11 mouse cellular contexts compared by ENCODE assay signal in the genomic region with DNA sequence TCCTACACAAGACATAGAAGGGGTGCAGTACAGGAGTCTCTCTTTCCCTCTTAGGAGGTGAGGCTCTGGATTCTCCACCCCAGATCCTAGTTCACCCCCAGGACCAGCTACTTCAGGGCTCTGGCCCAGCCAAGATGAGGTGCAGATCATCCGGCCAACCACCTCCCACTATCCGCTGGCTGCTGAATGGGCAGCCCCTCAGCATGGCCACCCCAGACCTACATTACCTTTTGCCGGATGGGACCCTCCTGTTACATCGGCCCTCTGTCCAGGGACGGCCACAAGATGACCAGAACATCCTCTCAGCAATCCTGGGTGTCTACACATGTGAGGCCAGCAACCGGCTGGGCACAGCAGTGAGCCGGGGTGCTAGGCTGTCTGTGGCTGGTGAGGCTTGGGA. TPM values are rescaled to one million over a fixed set of nuclear protein-coding genes. Genes with fewer than 3 reads are reported as not detected.
DNase-seq lines count a peak whose midpoint lies in the region; ATAC-seq and TF ChIP-seq lines count a peak whose summit lies in the region.
"Had no signal": no experiment of that assay in that cellular context is flagged by ENCODE, and none has a peak within 500 bp of the region (broad histone marks: within the 10 kb centered on the region; RNA-seq: fewer than 3 reads in every experiment).

No protein-coding gene starts in this region.

- H3K27ac ChIP-seq in heart, postnatal 0 days (ENCODE audit: low read depth), result peak overlapping the region; percentile 72
- H3K27ac ChIP-seq in lung, postnatal 0 days (ENCODE audit: low read length), result peak overlapping the region; percentile 83
- no peak overlapping the region for H3K27ac ChIP-seq in hindbrain, embryonic 15.5 days (replicated peaks)
- H3K27ac ChIP-seq in olfactory bulb, adult 2 months (ENCODE audit: insufficient read depth, low read depth, low read length), result no peak overlapping the region
- H3K27ac ChIP-seq: macrophage had no signal

- ATAC-seq in heart, postnatal 0 days (ENCODE audit: insufficient read depth, low read depth), result no peak; the same call in 1 of the 2 replicates
- ATAC-seq in lung, postnatal 0 days, result no peak
- ATAC-seq in hindbrain, embryonic 15.5 days (ENCODE audit: low FRiP score, low read depth), result no peak

- H3K36me3 ChIP-seq in heart, postnatal 0 days (replicated peaks; ENCODE audit: control insufficient read depth, insufficient read depth, low read length), result no peaks in the 10 kb centered on the region
- H3K36me3 ChIP-seq in lung, postnatal 0 days (ENCODE audit: insufficient read depth, low read length), result no peaks in the 10 kb centered on the region
- H3K36me3 ChIP-seq in hindbrain, embryonic 15.5 days, result no peaks in the 10 kb centered on the region

- peak overlapping the region; percentile 32 for H3K4me3 ChIP-seq in heart, postnatal 0 days (ENCODE audit: low read depth, low read length)
- H3K4me3 ChIP-seq in lung, postnatal 0 days (ENCODE audit: low read depth, low read length), result peak overlapping the region; percentile 42
- H3K4me3 ChIP-seq in hindbrain, embryonic 15.5 days, result 0 out of 2 replicates have a peak overlapping the region, but pooled peaks have one; percentile 1
- peak overlapping the region; percentile 26 for H3K4me3 ChIP-seq in olfactory bulb, adult 2 months (ENCODE audit: insufficient read depth, low read depth, low read length)

- H3K9me3 ChIP-seq in heart, postnatal 0 days (replicated peaks; ENCODE audit: control insufficient read depth, low read length), result no peaks in the 10 kb centered on the region
- no peaks in the 10 kb centered on the region for H3K9me3 ChIP-seq in lung, postnatal 0 days (ENCODE audit: low read length)
- no peaks in the 10 kb centered on the region for H3K9me3 ChIP-seq in hindbrain, embryonic 15.5 days

- no peaks in the 10 kb centered on the region for H3K27me3 ChIP-seq in heart, postnatal 0 days (ENCODE audit: control insufficient read depth, insufficient read depth, low read length)
- no peaks in the 10 kb centered on the region for H3K27me3 ChIP-seq in lung, postnatal 0 days (replicated peaks; ENCODE audit: insufficient read depth, low read length)
- H3K27me3 ChIP-seq in hindbrain, embryonic 15.5 days, result no peaks in the 10 kb centered on the region

- H3K4me2 ChIP-seq in heart, postnatal 0 days (ENCODE audit: low read depth, low read length), result peak overlapping the region; percentile 49
- peak overlapping the region; percentile 48 for H3K4me2 ChIP-seq in lung, postnatal 0 days (replicated peaks; ENCODE audit: low read depth, low read length)
- H3K4me2 ChIP-seq in hindbrain, embryonic 15.5 days, result no peak overlapping the region

- peak overlapping the region; percentile 14 for H3K9ac ChIP-seq in heart, postnatal 0 days (replicated peaks; ENCODE audit: low read depth, low read length)
- H3K9ac ChIP-seq in lung, postnatal 0 days (replicated peaks; ENCODE audit: low read depth), result peak overlapping the region; percentile 46
- H3K9ac ChIP-seq in hindbrain, embryonic 15.5 days, result no peak overlapping the region

- no peak for TF ChIP-seq POLR2A in olfactory bulb, adult 2 months (IDR thresholded peaks at IDR 0.05; ENCODE audit: insufficient read depth, low read depth, low read length)

- TF ChIP-seq CTCF in heart, postnatal 0 days (IDR thresholded peaks at IDR 0.05; ENCODE audit: low read depth), result no peak
- no peak for TF ChIP-seq CTCF in lung, postnatal 0 days (IDR thresholded peaks at IDR 0.05)
- no peak for TF ChIP-seq CTCF in olfactory bulb, adult 2 months (IDR thresholded peaks at IDR 0.05; ENCODE audit: insufficient read depth, low read depth, low read length)

- DNase-seq in heart, postnatal 0 days (ENCODE audit: low spot score), result no peak
- no peak for DNase-seq in heart, postnatal 36 days
- no peak for DNase-seq in lung, postnatal 0 days (ENCODE audit: low spot score)
- no peak for DNase-seq in lung, postnatal 14 days
- DNase-seq in adrenal gland, adult 8-10 months, result no peak
- DNase-seq in right cerebral cortex, adult 18-20 months, result no peak
- DNase-seq: gastrocnemius, postnatal 14 days had no signal

- intact Hi-C loops in heart, postnatal 36 days (cut with DNase I), result loop anchor here (5.0 kb wide), 1 partner anchor 35 kb away; a partner anchor contains a TSS

- TF ChIP-seq EP300 in heart, postnatal 0 days (IDR thresholded peaks at IDR 0.05; ENCODE audit: low read depth), result no peak
- no peak for TF ChIP-seq EP300 in lung, postnatal 0 days (IDR thresholded peaks at IDR 0.05)

- no peaks in the 10 kb centered on the region; the same call in 1 of the 2 replicates for H3K4me1 ChIP-seq in heart, postnatal 0 days (ENCODE audit: control insufficient read depth, insufficient read depth)
- no peaks in the 10 kb centered on the region for H3K4me1 ChIP-seq in lung, postnatal 0 days (ENCODE audit: insufficient read depth, low read depth, low read length)
- H3K4me1 ChIP-seq in hindbrain, embryonic 15.5 days (replicated peaks), result no peaks in the 10 kb centered on the region
- H3K4me1 ChIP-seq in olfactory bulb, adult 2 months (ENCODE audit: control insufficient read depth, insufficient read depth, low read length), result no peaks in the 10 kb centered on the region

- WGBS in heart, postnatal 0 days, result 70% methylated on average over 7 of the region's 7 CpGs
- WGBS in lung, postnatal 0 days, result 76% methylated on average over 7 of the region's 7 CpGs
- WGBS in hindbrain, embryonic 15.5 days, result 91% methylated on average over 7 of the region's 7 CpGs
- 88% methylated on average over 7 of the region's 7 CpGs for WGBS in olfactory bulb, adult 2 months

RNA-seq across cellular contexts. Expression of a gene that starts 0.8 kb away (rescaled TPM):
- total RNA-seq in heart, postnatal 0 days (2014; rRNA removed; ENCODE audit: low replicate concordance), result 29.5 and 44.2 TPM in 2 replicates
- polyA plus RNA-seq in heart, postnatal 0 days (2015; fragmentation: Nextera tagmentation; extraction: Ambion mirVana), result 10.2 and 12.4 TPM in 2 replicates
- total RNA-seq in heart, postnatal 36 days (2021), result 10 to 100 TPM; 29.6 to 38.7 TPM
- 18.9 and 21.6 TPM in 2 replicates for polyA plus RNA-seq in lung, postnatal 0 days (2015; fragmentation: Nextera tagmentation; extraction: Ambion mirVana)
- polyA plus RNA-seq in hindbrain, embryonic 15.5 days (2015; fragmentation: Nextera tagmentation; extraction: Ambion mirVana), result 4.6 and 8.2 TPM in 2 replicates
- polyA plus RNA-seq in olfactory bulb, adult 2 months (2012; ENCODE audit: insufficient read depth, insufficient read length, low replicate concordance, missing spikeins), result not detected in 2 replicates
- 10 to 100 TPM; 24.3 to 37.8 (median 29.3) TPM for total RNA-seq in adrenal gland, adult 8-10 months (2022)
- polyA plus RNA-seq: macrophage had no signal

RNA-seq across cellular contexts. Expression of a gene that starts 30.5 kb away (rescaled TPM):
- not detected in 2 replicates for total RNA-seq in heart, postnatal 0 days (2014; rRNA removed; ENCODE audit: low replicate concordance)
- polyA plus RNA-seq in heart, postnatal 0 days (2015; fragmentation: Nextera tagmentation; extraction: Ambion mirVana), result 0.12 and 0.18 TPM in 2 replicates
- total RNA-seq in heart, postnatal 36 days (2021), result not detected
- polyA plus RNA-seq in lung, postnatal 0 days (2015; fragmentation: Nextera tagmentation; extraction: Ambion mirVana), result 0.08 and 0.14 TPM in 2 replicates
- 13.0 and 14.1 TPM in 2 replicates for polyA plus RNA-seq in hindbrain, embryonic 15.5 days (2015; fragmentation: Nextera tagmentation; extraction: Ambion mirVana)
- not detected in 2 replicates for polyA plus RNA-seq in olfactory bulb, adult 2 months (2012; ENCODE audit: insufficient read depth, insufficient read length, low replicate concordance, missing spikeins)
- 1 to 10 TPM; 1.3 to 2.1 (median 1.7) TPM for total RNA-seq in adrenal gland, adult 8-10 months (2022)
- total RNA-seq: gastrocnemius, postnatal 14 days had no signal
- polyA plus RNA-seq: macrophage had no signal

RNA-seq across cellular contexts. Expression of a gene that starts 35.4 kb away (rescaled TPM):
- total RNA-seq in heart, postnatal 0 days (2014; rRNA removed; ENCODE audit: low replicate concordance), result 0.04 TPM in 1 of 2 replicates, not detected in the other
- polyA plus RNA-seq in heart, postnatal 0 days (2015; fragmentation: Nextera tagmentation; extraction: Ambion mirVana), result 0.03 and 0.10 TPM in 2 replicates
- total RNA-seq in heart, postnatal 36 days (2021), result not detected
- polyA plus RNA-seq in lung, postnatal 0 days (2015; fragmentation: Nextera tagmentation; extraction: Ambion mirVana), result 0.81 and 1.2 TPM in 2 replicates
- polyA plus RNA-seq in hindbrain, embryonic 15.5 days (2015; fragmentation: Nextera tagmentation; extraction: Ambion mirVana), result 24.9 and 28.7 TPM in 2 replicates
- not detected in 2 replicates for polyA plus RNA-seq in olfactory bulb, adult 2 months (2012; ENCODE audit: insufficient read depth, insufficient read length, low replicate concordance, missing spikeins)
- under 1 TPM in 3 of 4 experiments, not detected in 1; 0.14 to 0.31 (median 0.30) TPM for total RNA-seq in adrenal gland, adult 8-10 months (2022)
- polyA plus RNA-seq: macrophage; neural tube, embryonic 11.5 days had no signal

RNA-seq across cellular contexts. Expression of a gene that starts 54.3 kb away (rescaled TPM):
- total RNA-seq in heart, postnatal 0 days (2014; rRNA removed; ENCODE audit: low replicate concordance), result 0.99 and 4.4 TPM in 2 replicates
- 2.5 and 2.7 TPM in 2 replicates for polyA plus RNA-seq in heart, postnatal 0 days (2015; fragmentation: Nextera tagmentation; extraction: Ambion mirVana)
- total RNA-seq in heart, postnatal 36 days (2021), result 1 to 10 TPM; 1.4 to 2.0 TPM
- polyA plus RNA-seq in lung, postnatal 0 days (2015; fragmentation: Nextera tagmentation; extraction: Ambion mirVana), result 4.5 and 5.8 TPM in 2 replicates
- polyA plus RNA-seq in hindbrain, embryonic 15.5 days (2015; fragmentation: Nextera tagmentation; extraction: Ambion mirVana), result 7.4 and 7.8 TPM in 2 replicates
- not detected in 2 replicates for polyA plus RNA-seq in olfactory bulb, adult 2 months (2012; ENCODE audit: insufficient read depth, insufficient read length, low replicate concordance, missing spikeins)
- 1 to 10 TPM; 2.8 to 5.3 (median 3.9) TPM for total RNA-seq in adrenal gland, adult 8-10 months (2022)

Comparison
In these comparisons a context has a peak if more than half of its experiments do, and no peak if none do; other contexts are left out.
1. H3K27ac ChIP-seq: peak in heart, postnatal 0 days (single experiment) and lung, postnatal 0 days (single experiment); none in hindbrain, embryonic 15.5 days (single experiment) and olfactory bulb, adult 2 months (single experiment).
2. RNA of a gene that starts 30.5 kb away (polyA plus RNA-seq): 13.0 to 14.1 TPM in hindbrain, embryonic 15.5 days; 0.12 to 0.18 TPM in heart, postnatal 0 days, 0.08 to 0.14 TPM in lung, postnatal 0 days and not detected in olfactory bulb, adult 2 months; every median in the first group is over 10 times any median in the second.
3. Peak in every context shown above with its lines, with median percentiles within 50 percentile points of each other: H3K4me3 ChIP-seq.